Mouse (Mus musculus) kidney, postnatal 10 days (tissue): ENCODE measurements at regions not wholly inside any gene's neighbourhood (a gene's known extent, or its start where the extent isn't known, plus 50 kb on each side); places are given as distances from the start of the nearest gene placed in this dataset.
A peak's percentile ranks its signal among the peaks of the same experiment; 100 is the strongest.

Experiments used
- DNase-seq: peaks from one replicate; pipeline ENCODE4 v3.0.0; 2021; ENCODE audit warnings: mixed read lengths

- peak; percentile 15 for DNase-seq
These were observed 549.1 kb upstream of the Camk1g start for GRCm38 (mm10) chr1:193919243-193919642.

DNA sequence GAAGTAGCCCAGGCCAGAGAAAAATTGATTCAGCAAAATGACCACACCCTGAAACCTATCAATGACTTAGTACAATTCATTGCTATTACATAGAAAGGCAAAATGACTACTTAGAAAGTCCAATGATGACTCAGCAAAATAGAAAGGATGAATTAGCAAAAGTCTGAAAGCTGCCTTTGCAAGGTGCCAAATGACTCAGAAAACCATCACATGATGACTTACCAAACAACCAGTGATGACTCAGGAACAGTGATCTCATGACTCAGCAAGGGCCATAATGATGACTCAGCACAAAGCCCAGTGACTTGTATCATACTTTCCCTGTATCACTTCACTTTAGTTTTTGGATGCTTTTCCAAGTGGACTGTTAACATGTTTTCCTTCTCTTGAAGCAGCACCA is 535.6 kb upstream of the Camk1g start:
- no peak for DNase-seq

GRCm38 (mm10) chr1:193894072-193894471 is 524.0 kb upstream of the Camk1g start:
- DNase-seq, result no peak

- no peak for DNase-seq
These were observed 506.4 kb upstream of the Camk1g start for GRCm38 (mm10) chr1:193876540-193876939.

- no peak for DNase-seq
These were observed 506.0 kb upstream of the Camk1g start for GRCm38 (mm10) chr1:193876121-193876520.

- no peak for DNase-seq
These were observed 505.2 kb upstream of the Camk1g start for GRCm38 (mm10) chr1:193875287-193875686.

DNA sequence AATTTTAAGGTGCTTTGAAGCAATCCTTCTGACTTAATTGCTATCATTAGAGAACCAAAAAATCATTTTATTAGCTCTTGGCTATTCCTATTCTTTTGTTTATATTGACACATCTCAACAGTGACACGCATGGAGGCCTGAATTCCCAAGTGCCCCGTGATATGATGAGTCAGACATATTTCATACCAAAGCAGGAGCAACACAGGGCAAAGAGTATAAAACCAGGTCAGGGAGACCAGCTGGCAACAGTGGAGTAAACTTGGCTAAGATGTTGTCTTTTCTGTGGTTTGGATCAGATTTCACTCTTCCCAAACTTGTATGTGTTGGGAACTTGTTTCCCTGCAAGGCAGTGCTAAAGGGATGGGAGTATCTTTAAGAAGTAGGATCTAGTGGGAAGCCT is 500.6 kb upstream of the Camk1g start:
- peak; percentile 19 for DNase-seq

GRCm38 (mm10) chr1:193868639-193869320 is 498.7 kb upstream of the Camk1g start:
- no peak for DNase-seq

DNA sequence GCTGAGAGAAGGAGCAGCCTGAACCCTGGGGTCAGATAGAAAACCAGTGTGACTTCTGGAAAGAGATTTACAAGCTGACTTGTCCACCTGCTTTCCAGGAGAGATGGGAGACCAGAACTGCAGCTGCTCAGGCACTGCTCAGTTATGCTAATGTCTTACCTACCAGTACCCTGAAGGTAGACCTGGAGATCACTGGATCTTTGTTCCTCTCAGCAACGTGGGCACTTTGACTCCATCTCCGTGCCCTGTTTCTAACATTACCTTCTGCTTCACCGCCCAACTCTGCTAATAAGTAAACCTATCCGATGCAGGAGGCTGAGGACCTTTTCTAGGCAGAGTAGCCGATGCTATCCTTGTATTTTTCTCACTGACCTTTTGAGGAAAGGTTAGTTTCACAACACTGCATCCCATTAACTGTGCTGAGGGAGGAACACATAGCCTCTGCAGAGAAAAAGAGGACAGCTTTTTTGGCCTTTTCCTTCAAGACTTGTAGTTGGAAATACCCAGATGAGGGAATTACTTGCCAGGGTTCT is 490.7 kb upstream of the Camk1g start:
- DNase-seq, result no peak

DNA sequence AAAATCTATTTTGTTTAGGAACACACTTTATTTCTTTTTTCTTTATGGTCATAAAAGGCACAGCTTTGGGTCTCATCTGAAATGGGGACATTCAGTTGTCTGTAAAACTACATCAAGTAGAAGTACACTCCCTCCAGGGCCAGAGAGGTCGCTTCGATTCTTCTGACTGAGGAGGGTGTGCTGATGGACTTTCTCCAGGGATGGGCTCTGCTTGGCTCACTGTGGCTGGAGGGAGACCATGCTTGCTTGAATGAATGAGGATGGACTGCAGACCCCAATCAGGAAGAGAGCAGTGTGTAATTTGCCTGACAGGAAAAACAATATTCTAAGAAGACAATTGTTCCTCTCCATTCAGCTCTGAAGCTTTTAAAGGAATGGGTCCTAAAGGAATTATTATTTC is 490.3 kb upstream of the Camk1g start:
- DNase-seq, result no peak

DNA sequence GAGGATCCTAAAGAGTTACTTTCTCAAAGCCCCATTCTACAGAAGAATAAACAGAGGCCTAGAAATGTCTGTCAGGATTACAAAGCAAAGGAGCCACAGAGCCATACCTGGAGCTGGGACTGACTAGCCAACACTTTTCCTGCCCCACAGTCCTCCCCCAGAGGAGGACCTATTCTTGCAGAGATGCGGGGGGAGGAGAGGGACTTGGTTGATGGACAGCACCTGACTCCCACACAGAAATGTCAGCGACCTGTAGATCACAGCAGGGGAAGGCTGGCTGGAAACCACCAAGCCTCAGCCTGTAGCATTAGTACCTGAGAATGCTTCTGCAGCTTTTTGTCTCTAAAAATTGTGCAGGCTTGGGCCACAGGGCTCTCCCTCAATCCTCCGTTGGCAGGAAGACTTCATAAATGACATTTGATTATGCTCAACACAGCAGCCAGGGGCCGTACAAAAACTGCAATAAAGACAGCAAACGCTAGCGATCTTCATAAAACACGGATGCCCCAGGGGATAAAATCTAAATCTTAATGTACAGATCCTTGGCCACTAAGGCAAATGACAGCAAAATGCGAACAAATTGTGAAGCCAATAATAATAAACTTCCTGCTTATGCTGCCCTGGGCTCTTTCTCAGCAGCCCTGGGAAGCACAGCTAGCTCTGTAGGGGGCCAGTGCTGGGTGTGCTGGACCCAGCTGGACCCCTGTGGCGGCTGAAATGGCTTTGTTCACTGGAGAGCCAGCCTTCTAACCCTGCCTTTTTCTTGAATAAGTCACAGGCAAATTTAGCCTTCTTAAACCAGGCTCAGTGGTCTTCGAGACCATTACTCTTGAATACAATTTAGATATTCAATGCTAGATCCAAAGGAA is 489.4 kb upstream of the Camk1g start:
- peak; percentile 9 for DNase-seq

DNA sequence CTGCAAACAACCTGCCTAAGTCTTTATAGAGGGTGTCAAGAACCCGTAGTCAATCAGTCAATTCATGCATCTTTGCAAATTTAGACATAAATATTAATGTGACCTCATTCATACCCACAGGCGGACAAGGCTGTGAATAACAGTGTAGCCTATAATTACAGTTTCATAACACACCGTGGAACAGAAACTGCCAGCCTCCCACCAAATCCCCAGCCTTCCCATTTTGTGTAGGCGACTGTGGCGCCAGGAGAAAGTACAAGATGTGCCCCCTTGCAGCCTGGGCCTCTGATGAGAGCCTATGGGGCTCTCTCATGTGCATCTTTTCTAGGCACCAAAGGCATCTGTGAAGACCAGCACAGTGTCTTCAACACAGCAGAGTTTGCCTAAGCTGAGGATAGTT is 477.8 kb upstream of the Camk1g start:
- no peak for DNase-seq

DNA sequence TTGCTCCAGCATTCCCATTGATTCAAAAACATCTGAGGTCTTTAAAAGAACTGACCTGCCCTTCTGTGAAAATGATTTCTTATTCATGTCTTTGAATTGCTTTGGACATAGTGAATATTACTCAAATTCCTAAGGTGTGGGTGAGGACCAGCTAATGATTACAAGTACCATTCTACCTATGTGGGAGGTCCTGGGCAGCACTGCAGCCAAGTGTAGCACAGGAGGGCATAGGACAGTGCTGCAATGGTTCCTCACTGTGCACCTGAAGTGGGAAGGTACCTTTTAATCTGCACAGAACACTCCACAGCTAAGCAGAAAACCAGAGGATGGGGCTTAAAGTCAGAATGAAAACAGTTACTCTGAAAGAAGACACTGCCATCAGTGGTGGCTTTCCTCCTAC is 474.8 kb upstream of the Camk1g start:
- peak; percentile 17 for DNase-seq

DNA sequence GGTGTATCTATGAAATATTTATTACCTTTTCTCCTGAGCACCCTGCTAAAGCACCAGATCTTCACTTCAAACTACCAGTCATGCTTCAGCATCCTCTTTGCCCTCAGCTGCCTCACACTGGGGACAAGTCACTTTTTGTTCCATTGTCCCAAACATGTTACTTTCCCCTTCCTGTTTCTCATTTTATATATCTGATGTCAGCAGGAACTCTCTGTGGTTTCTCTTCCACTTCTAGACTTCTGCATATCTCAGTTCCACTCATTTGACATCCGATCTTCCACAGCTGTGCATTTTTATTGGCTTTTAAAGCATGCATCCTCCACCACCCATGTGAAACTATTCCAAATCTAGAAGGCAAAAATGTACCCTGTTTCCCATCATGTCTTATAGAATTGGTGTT is 474.4 kb upstream of the Camk1g start:
- no peak for DNase-seq

- no peak for DNase-seq
These were observed 430.9 kb upstream of the Camk1g start for GRCm38 (mm10) chr1:193800998-193801397.

- no peak for DNase-seq
These were observed 420.5 kb upstream of the Camk1g start for GRCm38 (mm10) chr1:193790579-193790978.

DNA sequence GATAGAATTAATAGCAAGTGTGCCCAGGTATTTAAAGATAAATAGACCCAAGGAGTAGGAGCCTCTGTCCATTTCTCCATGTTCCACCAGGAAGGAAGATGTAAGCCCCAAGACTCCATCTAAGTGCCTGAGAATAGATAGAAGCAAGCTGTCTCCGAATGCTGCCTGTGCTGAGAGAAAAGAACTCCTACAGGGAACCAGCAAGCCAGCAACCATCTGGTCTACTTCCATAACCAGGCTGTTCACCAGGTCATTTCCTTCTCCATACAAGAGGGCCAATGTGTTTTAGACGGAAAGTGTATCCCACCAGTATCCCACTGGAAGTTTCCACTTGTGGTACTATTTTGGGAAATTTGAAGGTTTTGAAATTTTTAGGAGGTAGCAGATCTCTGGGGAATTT is 418.4 kb upstream of the Camk1g start:
- no peak for DNase-seq

DNA sequence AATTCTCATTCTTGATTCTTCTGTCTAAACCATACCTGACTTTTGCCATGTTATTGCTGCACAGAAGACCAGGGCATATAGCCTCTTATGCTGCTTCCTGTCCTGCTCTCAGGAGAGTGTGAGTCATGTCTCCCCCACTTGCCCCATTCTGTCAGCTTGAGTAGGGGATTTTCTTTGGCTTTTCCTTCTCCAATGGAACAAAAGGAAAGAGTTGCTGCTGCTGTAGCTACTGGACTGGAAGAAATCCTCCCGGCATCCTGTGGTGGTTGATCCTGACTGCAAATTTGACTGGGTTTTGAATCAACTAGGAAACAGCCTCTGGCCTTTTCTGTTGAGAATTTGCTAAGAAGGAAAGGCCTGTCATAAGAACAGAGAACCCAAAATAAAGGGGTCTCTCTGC is 417.3 kb upstream of the Camk1g start:
- no peak for DNase-seq

- DNase-seq, result no peak
These were observed 414.9 kb upstream of the Camk1g start for GRCm38 (mm10) chr1:193784966-193785365.

DNA sequence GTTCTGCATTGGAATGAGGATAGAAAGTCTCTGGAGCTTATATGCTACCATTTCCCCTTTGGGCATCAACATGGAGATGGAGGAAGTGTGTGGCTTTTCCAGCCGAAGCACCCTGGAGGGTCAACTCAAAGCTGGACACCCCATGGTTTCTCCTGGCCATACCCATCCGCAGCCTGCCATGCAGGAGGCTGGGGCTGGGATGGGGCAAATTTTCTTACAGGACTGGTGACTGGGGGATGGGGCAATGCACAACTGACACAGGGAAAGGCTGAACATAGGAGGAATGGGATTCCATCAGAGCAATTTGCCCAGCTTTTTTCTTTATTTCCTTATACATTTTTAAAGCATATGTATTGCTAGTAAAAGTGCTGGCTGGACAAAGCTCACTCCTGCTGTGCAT is 414.4 kb upstream of the Camk1g start:
- no peak for DNase-seq

DNA sequence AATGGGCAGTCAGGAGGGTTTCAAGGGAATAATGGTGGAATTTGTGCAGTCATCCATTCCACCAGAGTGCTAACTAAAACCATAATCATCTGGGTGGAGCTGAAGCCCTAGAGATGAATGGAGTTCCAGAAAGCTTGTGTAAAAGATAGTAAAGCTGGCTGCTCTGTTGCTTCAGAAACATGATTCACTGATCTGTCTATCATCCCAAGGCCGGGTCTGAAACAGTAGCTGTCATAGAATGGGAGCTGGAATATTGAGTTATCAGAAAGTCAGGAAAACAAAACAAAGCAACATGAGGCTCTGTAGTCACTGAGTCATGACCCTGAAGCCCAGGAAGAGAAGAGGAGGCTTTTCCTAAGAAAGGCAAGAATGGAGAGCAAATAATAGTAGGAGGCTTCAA is 408.1 kb upstream of the Camk1g start:
- no peak for DNase-seq

DNA sequence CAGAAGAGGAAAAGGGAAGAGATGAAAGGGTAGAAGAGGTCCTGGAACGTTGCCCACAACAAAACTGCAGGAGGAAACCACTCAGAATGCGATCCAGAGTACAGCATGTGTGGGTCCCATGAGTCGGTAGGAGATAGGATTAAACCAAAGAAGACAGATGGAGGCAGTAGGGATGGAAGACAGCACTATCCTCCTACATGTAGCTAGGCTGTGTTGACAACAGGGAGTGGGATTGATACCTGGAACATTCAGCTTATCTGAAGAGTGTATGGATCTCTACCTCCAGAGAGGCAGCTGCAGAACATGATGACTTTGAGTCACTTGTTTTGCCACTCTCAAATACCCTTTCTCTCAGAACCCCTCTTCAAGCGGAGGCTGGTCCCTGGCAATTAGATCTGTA is 399.4 kb upstream of the Camk1g start:
- DNase-seq, result no peak

GRCm38 (mm10) chr1:193764103-193764502 is 394.0 kb upstream of the Camk1g start:
- no peak for DNase-seq

DNA sequence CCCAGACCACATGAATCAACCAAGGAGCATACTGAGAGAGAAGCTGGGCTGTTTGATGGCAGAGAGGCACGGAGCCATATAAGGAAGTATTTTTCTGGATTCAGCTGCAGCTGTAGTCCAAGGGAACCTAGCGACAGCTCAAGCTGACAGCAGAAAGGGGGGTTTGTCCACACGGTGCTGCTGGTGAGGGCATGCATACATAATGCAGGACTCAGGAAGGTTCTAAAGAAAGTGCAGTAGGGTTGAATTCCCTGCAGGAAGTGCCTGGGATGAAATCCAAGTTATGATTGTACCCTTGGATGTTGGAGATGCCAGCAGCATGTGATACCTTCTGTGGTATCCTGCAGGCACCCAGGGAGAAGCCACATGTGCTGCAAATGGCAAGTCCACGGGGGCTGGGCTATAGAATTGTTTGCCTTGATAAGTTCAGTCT is 381.7 kb upstream of the Camk1g start:
- no peak for DNase-seq
